Mouse (Mus musculus): Measurements from ENCODE around the gene Ckap4. TPM values are rescaled to one million over a fixed set of nuclear protein-coding genes. Genes with fewer than 3 reads are reported as not detected.

The Ckap4 gene
- 10 to 100 TPM; 18.7 to 19.9 TPM for total RNA-seq (2021)
- long read RNA-seq, transcript Ckap4-201 (2 exons, 3,089 nt), result major isoform, 35 of 39 reads
- long read RNA-seq, partial matches to known transcripts, result 0 of 39 reads
- long read RNA-seq, other reads (novel, unspliced or antisense), result 4 of 39 reads

DNA sequence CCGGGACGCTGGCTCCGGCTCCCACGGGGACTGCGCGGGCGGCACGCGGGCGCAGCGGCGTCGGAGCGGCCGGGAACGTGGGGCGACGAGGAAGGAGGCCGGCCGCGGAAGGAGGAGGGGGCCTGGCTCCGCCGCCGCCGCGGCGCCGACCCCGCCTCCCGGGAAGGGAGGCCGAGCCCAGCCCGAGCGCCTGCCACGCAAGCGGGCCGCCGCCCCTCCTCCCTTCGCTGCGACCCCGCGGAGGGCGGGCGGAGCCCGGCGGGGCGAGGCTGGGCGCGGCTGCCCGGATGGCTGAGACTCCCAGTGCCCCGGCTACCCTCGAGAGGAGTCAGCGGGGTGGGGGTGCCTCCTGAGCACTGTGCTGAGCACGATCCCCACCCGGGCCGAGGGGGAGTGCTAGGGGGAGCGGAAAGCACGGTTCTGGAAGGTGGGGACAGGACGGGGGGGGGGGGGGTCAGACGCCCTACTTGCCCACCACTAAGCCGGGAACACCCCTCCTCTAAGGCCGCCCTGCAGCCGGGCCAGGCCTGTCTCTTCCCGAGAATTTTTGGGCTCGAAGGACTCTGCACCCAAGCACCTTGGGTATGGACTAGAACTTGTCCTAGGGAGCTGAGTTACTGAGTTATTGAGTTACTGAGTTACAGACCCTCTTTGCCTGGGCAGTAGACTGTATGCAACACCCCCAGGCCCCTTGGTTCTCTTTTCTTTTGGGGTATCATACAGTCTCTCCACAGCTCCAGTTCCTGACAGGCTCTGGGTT, at the start of gene Ckap4:
Gene Ckap4, minus strand, starts transcription at position 151 of the 760 bp plus-strand sequence.
- peak; percentile 17 to 37 for DNase-seq (ENCODE audit: low spot score in 2 of 2)

DNA sequence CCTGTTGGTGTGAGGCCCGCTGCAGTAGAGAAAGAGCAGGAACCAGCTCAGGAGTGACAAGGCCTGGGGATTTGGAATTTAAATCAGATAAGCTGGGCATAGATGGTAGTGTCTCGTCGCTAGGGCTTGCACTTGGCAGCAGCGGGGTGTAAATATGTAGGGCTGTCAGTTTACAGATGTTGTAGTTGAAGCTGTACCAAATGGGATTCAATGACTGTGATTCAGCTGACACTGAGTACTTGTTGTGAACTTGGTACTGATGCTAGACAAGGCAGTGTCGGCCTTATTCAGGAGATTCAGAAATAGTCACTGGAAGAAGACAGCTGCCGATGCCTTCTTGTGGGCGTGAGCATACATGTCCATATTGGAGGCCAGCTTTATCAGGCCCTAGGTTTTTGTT, 48.4 kb upstream of the Ckap4 start:
- DNase-seq (ENCODE audit: low spot score in 2 of 2), result peak in 1 of 2 experiments; percentile 31

DNA sequence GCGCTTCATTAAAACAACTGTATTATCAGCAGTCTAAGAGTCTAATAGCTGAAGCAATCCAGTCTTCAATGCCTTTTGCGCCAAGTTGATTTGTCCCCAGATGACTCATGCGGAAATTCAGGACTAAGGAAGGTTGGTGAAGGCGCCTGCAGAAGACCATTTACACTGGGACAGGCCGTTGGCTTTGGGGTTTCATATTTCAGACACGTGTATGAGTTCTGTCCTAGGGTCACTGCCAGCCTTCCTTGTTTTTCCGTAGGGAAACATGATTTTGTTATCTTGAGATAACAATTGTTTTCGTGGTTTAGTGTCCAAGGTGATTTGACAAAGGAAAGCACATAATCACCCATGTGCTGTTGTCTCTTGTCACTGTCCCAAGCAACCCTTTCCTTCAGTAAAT, 47.3 kb upstream of the Ckap4 start:
- DNase-seq (ENCODE audit: low spot score in 2 of 2), result no peak

DNA sequence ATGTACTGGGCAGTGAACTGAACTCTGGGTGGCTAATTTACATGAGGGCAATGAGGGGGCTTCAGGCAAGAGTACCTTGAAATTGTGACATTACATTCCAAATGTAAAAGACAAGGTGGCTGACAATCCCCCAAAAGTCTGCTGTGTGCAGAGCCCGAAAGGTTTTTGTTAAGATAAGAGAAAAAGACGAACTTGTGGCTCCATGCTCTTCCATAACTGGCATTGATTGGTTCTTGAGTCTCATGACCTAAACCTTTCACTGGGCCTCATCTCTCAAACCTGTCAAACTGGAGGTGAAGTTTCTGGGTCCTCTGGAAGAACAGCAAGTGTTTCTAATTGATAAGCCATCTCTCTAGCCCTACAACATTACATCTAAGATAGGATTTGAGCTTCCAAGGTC, 45.7 kb upstream of the Ckap4 start:
- DNase-seq (ENCODE audit: low spot score in 2 of 2), result no peak

DNA sequence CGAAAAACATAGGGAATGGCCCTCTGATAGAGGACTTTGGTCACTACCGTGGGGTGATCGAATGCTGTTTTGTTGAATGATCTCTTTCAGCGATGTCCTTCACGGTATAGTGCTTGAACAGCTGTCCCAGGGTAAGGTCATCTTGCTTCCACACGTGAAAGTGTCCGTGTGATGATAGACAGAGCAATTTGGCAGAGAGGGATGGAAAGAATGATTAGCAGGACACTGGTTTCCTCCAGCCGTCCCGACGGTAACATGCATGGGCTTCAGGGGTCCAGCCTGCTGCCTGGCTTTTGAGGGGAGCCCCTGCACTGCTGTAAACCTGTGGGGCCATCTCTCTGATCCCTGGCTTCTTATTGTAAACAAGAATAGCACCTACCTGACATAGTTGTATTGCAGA, 44.9 kb upstream of the Ckap4 start:
- DNase-seq (ENCODE audit: low spot score in 2 of 2), result no peak

DNA sequence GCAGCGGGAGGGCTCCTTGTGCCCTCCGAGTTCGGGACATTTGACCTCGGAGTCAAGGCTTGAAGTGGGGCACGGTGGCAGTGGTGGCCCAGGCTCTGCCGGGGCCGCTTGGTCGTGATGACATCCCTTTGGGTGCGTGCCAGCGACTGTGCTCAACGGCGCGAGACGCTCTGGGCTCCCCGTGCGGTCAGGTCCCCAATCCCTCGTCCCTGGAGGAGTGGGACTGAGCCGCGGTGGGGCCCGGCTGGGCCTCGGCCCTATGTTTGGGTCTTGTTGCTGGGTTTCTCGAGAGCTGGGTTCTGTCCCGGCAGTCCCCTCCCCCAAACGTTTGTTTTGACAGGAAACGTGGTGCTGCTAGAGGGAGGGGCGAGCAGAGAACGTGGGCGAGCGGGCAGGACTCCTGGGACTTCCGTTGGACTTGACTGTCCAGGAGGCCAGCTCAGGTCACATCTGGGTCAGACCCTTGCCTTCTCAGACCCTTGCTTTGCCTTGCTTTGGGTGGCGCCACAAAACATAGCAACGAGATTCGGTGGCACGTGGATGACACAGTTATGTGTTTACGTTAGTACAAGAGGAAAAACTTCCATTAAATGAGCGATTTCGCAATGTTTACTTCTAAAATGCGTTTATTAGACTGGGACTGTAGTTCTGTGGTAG, 43.3 kb upstream of the Ckap4 start:
- DNase-seq (ENCODE audit: low spot score in 2 of 2), result peak; percentile 55 to 73

DNA sequence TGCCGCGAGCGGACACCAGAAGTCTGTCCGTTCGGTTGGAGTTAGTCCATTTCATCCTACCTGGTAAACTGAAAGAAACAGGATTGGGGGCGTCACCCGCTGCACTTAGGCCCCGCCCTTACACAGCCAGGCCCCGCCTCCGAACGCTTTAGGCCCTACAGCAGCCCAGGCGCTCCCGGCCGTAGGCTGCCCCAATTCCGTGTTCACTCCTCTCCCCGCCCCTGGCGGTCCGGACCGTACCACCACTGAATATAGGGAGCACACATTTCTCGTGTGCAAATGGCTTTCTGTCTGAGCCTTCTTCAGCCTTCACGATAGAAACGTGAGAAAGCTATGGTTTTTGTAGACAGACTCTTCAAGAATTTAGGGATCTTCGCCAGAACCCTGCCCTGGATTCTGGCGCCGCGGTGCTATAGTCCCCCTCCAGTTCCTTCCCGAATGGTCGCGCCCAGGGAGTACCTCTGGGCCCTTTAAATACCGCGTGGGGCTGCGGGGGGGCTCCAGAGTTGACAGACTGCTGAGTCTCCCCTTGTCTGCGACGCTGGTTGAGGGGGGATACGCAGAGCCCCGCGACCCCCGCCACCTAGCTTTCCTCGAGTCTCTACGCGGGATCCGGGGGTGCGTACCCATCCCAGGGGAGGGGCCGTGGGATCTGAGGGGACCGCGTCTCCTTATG, 42.7 kb upstream of the Ckap4 start, which contains the start of gene Tcp11l2:
Gene Tcp11l2, plus strand, starts transcription at position 232 of the 676 bp plus-strand sequence.
- peak; percentile 91 to 95 for DNase-seq (ENCODE audit: low spot score in 2 of 2)

DNA sequence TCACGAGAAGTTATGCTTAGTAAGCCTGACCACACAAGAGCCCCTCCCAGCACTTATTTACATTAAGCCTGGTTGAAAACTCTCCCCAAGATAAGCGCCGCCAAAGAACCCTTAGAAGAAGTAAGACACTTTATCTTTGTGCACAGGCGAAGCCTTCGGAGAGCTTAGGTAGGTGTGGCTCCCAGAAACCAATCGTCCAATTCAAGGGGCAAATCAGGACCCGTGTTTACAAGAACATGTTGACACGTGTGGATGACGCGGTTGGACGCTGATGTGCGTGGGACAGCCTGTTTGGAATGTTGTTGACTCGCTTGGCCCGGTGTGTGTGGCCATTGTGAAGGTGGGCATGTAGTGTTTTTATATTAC, 42.1 kb upstream of the Ckap4 start:
- no peak for DNase-seq (ENCODE audit: low spot score in 2 of 2)

DNA sequence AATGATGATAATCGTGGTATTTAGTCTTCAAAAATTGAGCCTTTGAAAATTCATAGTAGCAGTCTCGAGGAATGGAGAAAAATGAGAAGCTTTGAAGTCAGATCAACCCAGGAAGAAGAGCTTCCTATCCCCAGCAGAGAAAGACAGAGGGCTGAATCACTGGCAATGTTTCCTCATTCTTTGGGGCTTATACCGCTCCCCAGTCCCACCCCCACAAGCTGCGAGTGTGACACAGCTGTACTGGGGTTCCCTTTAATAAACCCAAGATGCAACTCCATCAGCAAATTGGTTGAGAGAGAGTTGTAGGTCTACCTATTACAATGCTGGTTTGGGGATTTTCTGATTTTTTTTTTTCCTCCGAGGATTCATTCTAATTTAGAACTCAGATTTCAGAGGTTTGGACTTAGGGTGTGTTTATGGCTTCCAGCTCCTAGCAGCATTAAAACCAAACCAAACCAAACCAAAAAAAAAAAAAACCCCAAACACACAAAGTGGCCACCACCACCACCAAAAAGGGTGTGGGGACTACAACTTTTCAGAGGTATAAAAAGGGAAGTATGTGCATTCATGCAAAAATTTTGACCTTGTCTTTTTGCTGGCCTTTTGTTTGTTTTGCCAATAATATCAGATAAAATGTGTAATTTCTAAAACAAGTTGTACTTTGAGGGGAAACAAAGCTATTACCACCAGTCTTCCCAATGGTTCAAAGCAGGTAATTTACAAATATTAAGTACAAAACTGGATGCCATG, 40.0 kb upstream of the Ckap4 start:
- DNase-seq (ENCODE audit: low spot score in 2 of 2), result no peak

DNA sequence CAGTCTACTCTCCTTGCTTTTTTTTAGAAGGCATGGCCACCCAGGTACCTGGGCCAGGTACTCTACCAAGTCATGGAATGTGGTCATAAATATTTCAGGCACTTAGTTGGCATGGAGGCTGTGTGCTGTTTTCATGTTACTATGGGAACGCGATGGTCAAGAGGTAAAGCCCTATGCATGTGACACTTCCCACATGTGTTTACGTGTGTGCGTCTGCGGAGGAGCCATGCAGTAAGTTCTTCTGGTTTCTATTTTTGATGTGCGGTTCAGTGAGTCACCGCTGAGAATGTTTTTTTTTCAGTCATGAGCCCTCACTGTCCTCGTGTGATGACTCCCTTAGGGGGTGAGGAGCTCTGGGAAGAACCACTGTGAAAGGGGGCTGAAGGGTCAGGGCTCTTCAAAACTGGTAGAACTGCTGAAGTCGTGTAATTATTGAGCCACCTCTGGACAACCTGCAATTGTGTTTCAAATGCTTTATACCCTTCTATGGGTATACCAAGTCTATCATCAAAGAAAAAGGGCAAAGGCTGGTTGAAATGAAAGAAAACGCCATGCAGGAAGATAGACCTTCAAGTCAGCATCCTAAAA, 37.3 kb upstream of the Ckap4 start:
- DNase-seq (ENCODE audit: low spot score in 2 of 2), result no peak

DNA sequence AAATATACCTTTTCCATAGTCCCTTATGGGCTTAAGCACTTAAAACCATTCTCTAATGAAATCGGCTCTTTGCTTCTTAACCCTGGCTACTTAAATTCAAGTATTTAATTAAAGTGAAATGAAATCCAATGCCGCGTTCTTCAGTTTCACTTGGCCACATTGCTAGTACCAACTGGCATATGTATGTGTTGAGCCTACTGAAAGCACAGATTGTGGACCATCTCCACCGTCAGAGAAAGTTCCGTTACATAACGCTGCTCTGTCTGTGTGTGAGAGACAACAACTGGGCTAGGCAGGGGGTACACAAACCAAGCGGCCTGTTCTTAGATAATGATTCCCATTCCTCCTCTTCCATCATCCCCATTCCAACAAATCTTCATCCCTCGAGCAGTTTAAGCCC, 30.6 kb upstream of the Ckap4 start:
- peak in 1 of 2 experiments; percentile 53 for DNase-seq (ENCODE audit: low spot score in 2 of 2)

DNA sequence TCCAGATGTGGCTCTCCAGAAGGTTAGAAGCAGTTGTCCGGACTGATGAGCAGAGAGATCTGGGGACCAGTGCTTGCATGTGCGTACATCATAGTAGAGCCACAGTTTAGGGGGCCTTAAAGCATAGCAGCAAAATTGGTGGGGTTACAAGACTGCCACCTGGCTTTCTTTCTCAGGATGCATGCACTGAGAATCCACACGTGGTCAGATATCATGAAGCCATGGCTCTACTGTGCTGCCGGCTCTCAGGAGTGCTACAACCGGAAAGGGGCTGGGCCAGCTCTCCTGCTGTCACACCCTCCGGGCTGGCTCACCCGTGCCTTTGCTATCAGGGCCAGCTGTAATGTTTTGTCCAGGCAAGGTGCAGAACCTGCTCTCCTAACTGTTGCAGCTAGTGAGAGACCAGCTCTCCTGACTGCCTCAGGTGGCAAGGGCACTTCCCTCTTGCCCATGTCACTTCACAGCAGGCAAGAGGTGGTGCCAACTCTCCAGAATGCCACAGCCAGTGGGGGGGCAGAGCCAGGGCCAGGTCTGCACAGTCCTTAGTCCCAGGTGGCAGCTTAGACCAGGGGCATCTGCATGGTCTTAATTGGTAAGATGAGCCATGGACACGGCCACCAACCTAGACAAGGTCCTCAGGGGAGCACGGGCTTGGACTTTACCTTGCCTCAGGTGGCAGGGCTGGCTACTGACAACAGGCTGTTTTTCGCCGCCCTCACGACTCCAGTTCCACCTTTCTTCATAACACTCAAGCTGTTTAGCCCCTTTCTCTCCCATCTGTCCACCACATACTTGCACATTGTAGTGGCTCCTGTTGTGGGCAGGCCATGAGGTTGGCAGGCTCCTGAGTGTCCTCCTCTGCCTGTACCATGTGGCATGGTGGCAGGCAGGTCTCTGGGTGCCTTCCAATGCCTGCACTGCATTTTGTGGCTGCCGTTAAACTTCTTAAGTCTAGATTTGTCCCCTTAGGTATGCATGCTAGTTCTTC, 29.0 kb upstream of the Ckap4 start:
- DNase-seq (ENCODE audit: low spot score in 2 of 2), result no peak

DNA sequence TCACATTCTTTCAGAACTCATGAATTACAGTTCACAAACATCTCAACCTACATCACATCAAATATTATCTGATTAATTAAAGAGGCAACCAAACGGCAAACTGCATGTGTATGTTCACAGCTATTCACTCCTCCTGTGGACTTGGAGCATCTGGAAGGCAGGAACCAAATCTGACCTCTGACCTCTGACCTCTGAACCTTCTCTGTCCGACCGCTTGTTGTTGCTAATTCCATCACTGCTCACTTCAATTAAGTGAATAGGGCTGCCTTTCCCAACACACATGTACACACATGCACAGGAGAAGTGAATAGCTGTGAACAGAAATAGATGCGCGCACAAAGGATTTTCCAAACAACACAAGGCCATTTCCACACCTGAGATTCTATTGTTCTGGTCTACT, 28.3 kb upstream of the Ckap4 start:
- no peak for DNase-seq (ENCODE audit: low spot score in 2 of 2)

DNA sequence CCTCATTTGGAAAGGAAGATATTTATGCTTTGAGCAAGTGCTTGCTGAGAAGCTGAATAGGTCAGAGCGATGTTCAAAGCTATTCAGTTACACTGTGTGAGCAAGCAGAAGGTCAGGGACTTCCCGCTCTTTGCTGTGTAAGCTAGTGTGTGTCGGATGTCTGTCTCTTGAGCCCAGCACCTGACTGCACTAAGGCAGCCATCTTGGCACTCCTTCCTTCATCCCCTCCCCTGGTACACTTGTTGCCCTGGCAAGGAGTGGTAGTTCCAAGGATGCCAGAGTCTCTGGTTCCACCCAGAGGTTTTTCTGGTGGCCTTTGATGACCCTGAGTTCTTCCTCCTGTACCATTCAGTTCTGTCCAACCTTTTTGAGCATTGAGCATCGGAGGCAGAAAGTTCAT, 26.1 kb upstream of the Ckap4 start:
- no peak for DNase-seq (ENCODE audit: low spot score in 2 of 2)

DNA sequence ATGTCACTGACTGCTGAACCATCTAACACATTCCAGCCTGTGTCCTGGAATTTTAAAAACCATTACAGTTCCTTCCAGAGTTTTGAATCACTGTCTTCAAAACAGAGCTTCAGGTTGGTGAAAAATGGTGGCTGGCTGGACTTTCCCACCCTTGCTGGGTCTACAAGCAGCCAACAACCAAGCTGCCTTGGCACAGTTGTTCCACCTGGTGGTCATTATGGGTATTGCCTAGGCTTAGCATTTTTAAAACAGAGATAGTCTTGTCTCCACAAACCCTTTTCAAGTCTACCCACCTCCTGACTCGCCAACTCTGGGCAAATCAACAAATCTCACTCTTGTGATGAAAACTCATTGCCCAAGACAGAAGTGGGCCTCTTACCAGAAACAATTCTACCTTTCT, 24.6 kb upstream of the Ckap4 start:
- DNase-seq (ENCODE audit: low spot score in 2 of 2), result no peak

DNA sequence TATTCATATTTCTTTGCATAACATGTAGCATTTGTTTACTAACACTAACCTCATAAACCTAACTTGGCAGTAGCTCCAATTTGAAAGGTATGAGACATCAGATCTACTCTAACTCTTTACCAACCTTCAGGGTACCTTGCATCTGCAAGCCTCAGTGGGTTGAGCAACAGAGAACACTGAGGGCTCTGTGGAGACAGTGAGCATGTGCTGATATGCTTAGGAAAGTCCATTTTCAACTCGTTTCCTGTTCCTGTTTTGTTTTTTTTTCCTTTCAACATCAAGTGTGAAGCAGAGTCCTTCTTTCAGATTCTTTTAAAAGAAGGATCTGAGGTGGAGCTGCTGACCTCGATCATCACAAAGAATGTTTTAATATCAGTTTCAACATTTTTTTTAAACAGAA, 22.3 kb upstream of the Ckap4 start:
- DNase-seq (ENCODE audit: low spot score in 2 of 2), result no peak

DNA sequence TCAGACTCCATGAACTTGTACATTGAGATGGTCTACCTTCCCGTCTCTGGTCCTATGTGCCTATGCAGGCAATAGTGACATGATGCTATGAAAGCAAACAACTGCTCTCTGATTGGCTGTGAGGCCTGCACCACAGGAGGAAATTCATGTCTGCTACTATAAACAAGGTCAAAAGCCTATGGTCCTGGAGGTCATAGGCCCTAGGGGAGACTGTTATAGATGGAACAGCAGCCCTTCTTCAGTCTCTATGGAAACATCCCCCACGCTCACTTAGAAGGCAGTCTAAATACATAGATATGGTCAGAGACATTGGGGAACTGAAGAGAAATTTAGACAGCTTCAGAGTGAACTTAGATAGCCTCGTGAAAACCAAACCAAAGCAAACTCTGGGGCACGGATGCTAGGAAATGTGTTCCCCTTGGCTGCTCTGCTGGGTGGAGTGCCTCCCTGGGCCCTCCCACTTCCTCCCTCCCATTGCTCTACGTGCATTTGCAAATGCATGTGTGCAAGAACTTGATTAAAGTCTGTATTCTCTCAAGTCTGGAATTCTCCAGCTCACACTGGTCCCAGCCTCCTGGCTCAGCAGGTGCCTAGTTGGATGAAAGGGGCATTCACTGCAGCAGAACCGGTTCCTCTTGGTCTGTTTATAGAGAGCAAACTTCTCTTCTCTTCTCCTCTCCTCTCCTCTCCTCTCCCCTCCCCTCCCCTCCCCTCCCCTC, 20.6 kb upstream of the Ckap4 start:
- no peak for DNase-seq (ENCODE audit: low spot score in 2 of 2)

DNA sequence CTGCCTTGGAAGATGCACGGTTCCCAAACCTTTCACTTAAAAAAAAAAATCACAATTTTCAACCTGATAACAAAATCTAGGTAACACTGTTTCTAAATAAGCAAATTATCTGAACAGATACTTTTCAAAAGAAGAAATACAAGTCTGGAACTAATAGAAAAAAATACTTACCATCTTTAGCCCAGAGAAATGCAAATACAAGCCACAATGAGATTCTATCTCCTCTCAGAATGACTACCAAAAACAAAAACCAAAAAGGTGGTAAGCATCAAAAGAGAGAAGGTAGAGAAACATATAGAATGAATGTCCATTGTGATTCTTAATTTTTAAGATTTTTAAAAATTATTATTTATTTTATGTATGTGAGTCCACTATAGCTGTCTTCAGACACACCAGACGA, 18.6 kb upstream of the Ckap4 start:
- DNase-seq (ENCODE audit: low spot score in 2 of 2), result no peak

DNA sequence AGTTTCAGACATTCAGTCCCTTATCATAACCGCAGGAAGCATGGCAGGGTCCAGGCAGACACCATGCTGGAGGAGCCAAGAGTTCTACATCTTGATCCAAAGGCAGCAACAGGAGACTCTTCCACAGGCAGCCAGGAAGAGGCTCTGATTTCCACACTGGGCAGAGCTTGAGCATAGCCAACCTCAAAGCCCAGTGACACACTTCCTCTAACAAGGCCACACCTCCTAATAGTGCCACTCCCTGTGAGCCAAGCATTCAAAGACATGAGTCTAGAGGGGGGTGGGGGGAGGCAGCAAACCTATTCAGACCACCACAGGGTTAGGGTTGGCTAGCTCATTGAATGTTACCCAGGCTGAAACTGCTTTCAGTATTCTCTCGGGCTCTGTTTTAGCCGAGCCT, 18.0 kb upstream of the Ckap4 start:
- no peak for DNase-seq (ENCODE audit: low spot score in 2 of 2)
